Mouse (Mus musculus) pancreas, adult 10 weeks (tissue): Measurements from ENCODE around the gene Vmn2r9. TPM values are rescaled to one million over a fixed set of nuclear protein-coding genes. Genes with fewer than 3 reads are reported as not detected.

Source experiments
- polyA plus RNA-seq: library from polyadenylated mRNA; stranded (reverse); fragments of 350-450 nt; fragmentation: Illumina TruSeq; extraction: RNeasy Lipid Tissue Mini Kit (QIAGEN cat#74804); gene quantifications from one replicate; pipeline ENCODE4 v1.2.3, GENCODE M21; 2015; ENCODE audit warnings: low read depth, low replicate concordance; ENCODE audit not compliant: insufficient read depth

Gene Vmn2r9
- not detected for polyA plus RNA-seq

DNA sequence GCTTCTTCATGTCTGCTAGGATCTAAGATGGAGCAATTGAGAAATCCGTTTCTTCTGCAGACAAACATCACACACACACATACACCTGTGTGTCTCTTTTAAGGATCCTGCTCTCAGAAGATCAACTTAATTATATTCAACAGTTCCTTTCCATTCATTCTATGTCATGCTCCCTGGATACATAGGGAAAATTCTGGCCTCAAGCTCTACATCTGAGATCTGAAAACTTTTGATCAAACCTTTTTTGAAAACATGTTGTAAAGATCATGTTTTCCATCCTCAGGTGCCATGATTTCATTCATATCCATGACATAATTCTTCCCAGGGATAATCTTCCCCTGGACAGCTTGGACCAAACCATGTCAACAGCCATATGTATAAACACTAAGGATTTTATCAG is at the start of gene Vmn2r9:
TSS of gene Vmn2r9 (minus strand) at position 101 of the 400 bp plus-strand sequence.

DNA sequence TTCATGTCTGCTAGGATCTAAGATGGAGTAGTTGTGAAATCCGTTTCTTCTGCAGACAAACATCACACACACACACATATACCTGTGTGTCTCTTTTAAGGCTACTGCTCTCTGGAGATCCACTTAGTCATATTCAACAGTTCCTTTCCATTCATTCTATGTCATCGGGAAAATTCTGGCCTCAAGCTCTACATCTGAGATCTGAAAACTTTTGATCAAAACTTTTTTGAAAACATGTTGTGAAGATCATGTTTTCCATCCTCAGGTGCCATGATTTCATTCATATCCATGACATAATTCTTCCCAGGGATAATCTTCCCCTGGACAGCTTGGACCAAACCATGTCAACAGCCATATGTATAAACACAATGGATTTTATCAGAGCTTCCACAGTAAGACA is 43.7 kb downstream of the Vmn2r9 start, which contains the start of gene Vmn2r8:
TSS of gene Vmn2r8 (minus strand) at position 101 of the 400 bp plus-strand sequence.

DNA sequence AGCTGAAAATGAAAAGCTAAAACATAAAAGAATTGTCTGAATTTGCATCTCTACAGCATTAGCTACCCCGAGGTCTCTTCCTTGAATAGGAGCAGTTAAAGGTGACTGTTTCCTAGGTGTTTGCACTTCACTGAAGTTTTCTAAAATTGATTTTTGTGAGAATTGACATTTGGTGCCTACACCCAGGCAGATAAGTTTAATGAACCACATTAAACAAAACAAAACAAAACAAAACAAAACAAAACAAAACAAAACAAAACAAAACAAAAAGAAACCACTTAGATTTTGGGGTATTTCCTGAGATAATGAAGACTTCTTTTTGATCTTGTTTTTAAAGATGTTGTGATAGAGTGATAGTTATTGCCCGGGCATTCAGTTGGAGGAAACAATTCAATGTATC is 57.1 kb downstream of the Vmn2r9 start, which contains the start of gene Tmed11:
TSS of gene Tmed11 (minus strand) at position 101 of the 400 bp plus-strand sequence.

Other genes starting within 250 kb of the Vmn2r9 start
- gene Gak, start 222.8 kb downstream of the Vmn2r9 start, polyA plus RNA-seq, result 18.7 TPM
- 4.6 TPM for gene Tmem175, start 222.8 kb downstream of the Vmn2r9 start, polyA plus RNA-seq
- 6.5 TPM for gene Idua, start 192.3 kb downstream of the Vmn2r9 start, polyA plus RNA-seq
- gene Dgkq, start 182.9 kb downstream of the Vmn2r9 start, polyA plus RNA-seq, result 5.6 TPM
- not detected for gene Slc26a1, start 177.0 kb downstream of the Vmn2r9 start, polyA plus RNA-seq
- 2.8 TPM for gene Fgfrl1, start 160.2 kb downstream of the Vmn2r9 start, polyA plus RNA-seq
- gene Rnf212, start 77.6 kb downstream of the Vmn2r9 start, polyA plus RNA-seq, result 11.1 TPM
- 76.2 TPM for gene Tmed11, start 57.2 kb downstream of the Vmn2r9 start, polyA plus RNA-seq
- 0.33 TPM for gene Vmn2r8, start 43.8 kb downstream of the Vmn2r9 start, polyA plus RNA-seq
- not detected for gene Vmn2r10, start 153.9 kb upstream of the Vmn2r9 start, polyA plus RNA-seq
- gene Vmn2r11, start 207.0 kb upstream of the Vmn2r9 start, polyA plus RNA-seq, result not detected
- gene Vmn2r12, start 245.3 kb upstream of the Vmn2r9 start, polyA plus RNA-seq, result not detected